Mouse (Mus musculus): ENCODE measurements around the gene H2afy.

H2afy gene

GRCm38 (mm10) chr13:56145523-56145922, 9.4 kb upstream of the H2afy start:
- in situ Hi-C loops (cut with MboI, MseI) = no loop called here

- in situ Hi-C loops (cut with MboI, MseI) = no loop called here
Observed at GRCm38 (mm10) chr13:56144021-56144420, 7.9 kb upstream of the H2afy start.

GRCm38 (mm10) chr13:56143151-56143513, 7.0 kb upstream of the H2afy start:
- in situ Hi-C loops (cut with MboI, MseI) = no loop called here

- in situ Hi-C loops (cut with MboI, MseI) = no loop called here
Observed at GRCm38 (mm10) chr13:56142382-56143150, 6.4 kb upstream of the H2afy start.

- in situ Hi-C loops (cut with MboI, MseI) = no loop called here
Observed at GRCm38 (mm10) chr13:56139167-56139751, 3.1 kb upstream of the H2afy start.

- in situ Hi-C loops (cut with MboI, MseI) = no loop called here
Observed at GRCm38 (mm10) chr13:56135231-56136052, 719 bp downstream of the H2afy start.

GRCm38 (mm10) chr13:56134631-56135181, 1.5 kb downstream of the H2afy start:
- in situ Hi-C loops (cut with MboI, MseI) = no loop called here

GRCm38 (mm10) chr13:56134031-56134430, 2.1 kb downstream of the H2afy start:
- in situ Hi-C loops (cut with MboI, MseI) = no loop called here

- in situ Hi-C loops (cut with MboI, MseI) = no loop called here
Observed at GRCm38 (mm10) chr13:56132941-56133340, 3.2 kb downstream of the H2afy start.

GRCm38 (mm10) chr13:56132326-56132936, 3.7 kb downstream of the H2afy start:
- in situ Hi-C loops (cut with MboI, MseI) = no loop called here

- in situ Hi-C loops (cut with MboI, MseI) = no loop called here
Observed at GRCm38 (mm10) chr13:56130544-56130943, 5.6 kb downstream of the H2afy start.

- in situ Hi-C loops (cut with MboI, MseI) = no loop called here
Observed at GRCm38 (mm10) chr13:56129578-56129977, 6.6 kb downstream of the H2afy start.

- in situ Hi-C loops (cut with MboI, MseI) = no loop called here
Observed at GRCm38 (mm10) chr13:56129014-56129413, 7.1 kb downstream of the H2afy start.

GRCm38 (mm10) chr13:56125632-56126031, 10.5 kb downstream of the H2afy start:
- in situ Hi-C loops (cut with MboI, MseI) = no loop called here

GRCm38 (mm10) chr13:56123075-56123474, 13.1 kb downstream of the H2afy start:
- in situ Hi-C loops (cut with MboI, MseI) = loop anchor here (25.0 kb wide), 1 partner anchor 1989 kb away; the partner anchor contains the start of gene Klhl3

GRCm38 (mm10) chr13:56117991-56118765, 18.0 kb downstream of the H2afy start:
- in situ Hi-C loops (cut with MboI, MseI) = loop anchor here (25.0 kb wide), 1 partner anchor 1994 kb away; the partner anchor contains the start of gene Klhl3

- in situ Hi-C loops (cut with MboI, MseI) = loop anchor here (25.0 kb wide), 1 partner anchor 1996 kb away; the partner anchor contains the start of gene Klhl3
Observed at GRCm38 (mm10) chr13:56115906-56116305, 20.3 kb downstream of the H2afy start.

GRCm38 (mm10) chr13:56115386-56115785, 20.8 kb downstream of the H2afy start:
- in situ Hi-C loops (cut with MboI, MseI) = loop anchor here (25.0 kb wide), 1 partner anchor 1997 kb away; the partner anchor contains the start of gene Klhl3

- in situ Hi-C loops (cut with MboI, MseI) = loop anchor here (25.0 kb wide), 1 partner anchor 1999 kb away; the partner anchor contains the start of gene Klhl3
Observed at GRCm38 (mm10) chr13:56113431-56114248, 22.5 kb downstream of the H2afy start.
